Mouse (Mus musculus): Measurements from ENCODE around the gene Tmem178b. TPM values are rescaled to one million over a fixed set of nuclear protein-coding genes. Genes with fewer than 3 reads are reported as not detected.

Gene Tmem178b
- total RNA-seq, 4 experiments from 2014 or later = 199 to 227 (median 211) TPM

DNA sequence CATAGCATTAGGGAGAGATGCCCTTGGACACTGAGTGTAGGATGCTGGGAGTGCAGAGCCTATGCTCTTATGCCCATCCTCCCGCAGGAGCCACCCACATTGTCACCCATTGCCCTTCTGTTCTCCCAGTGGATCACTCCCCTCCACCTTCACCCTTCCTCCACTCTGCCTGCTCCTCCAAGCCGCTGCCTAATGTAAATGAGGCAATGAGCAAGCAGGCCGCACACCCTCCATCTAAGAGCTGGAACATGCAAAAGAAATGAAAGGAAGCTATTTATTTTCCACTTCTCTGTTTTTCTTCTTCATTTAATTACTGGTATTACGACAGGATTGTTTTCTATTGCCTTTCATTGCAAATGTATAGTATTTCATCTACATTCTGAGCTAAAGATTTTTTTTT is 142.1 kb downstream of the Tmem178b start:
- DNase-seq (ENCODE audit: low spot score in 2 of 2) = no peak

DNA sequence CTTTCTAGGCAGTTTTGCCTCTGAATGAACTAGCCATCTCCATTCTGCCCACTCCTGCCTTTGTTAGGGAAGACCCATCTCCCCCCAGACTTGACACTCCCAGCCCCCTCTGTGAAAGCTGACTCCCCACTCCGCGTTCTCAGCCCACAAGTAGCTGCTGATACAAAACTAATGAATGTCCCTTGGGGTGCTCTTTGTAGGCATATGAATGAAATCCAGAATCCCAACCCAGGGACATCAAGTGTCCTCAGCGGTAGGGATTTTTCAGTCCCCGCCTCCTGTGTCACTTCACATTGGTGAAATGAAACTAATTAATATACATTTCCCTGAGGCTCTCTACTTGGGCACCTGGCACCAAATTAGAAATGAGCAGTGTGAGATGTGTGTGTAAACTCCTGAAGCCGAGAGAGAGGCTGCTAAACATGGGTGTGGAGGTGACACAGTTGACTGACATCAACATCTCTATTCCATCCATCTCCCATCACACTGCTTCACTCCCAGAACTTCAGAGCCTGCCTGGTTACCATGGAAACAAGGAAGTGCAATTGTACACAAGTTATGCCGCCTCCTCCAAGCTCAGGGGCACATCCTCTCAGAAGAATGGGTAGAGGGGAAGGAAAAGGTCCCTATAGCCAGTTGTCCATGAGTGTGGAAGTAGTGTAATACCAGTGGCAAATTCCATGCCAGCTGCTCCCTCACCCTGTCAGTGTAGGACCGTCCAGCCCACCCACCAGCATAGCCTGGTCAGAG is 142.8 kb downstream of the Tmem178b start:
- no peak for DNase-seq (ENCODE audit: low spot score in 2 of 2)

DNA sequence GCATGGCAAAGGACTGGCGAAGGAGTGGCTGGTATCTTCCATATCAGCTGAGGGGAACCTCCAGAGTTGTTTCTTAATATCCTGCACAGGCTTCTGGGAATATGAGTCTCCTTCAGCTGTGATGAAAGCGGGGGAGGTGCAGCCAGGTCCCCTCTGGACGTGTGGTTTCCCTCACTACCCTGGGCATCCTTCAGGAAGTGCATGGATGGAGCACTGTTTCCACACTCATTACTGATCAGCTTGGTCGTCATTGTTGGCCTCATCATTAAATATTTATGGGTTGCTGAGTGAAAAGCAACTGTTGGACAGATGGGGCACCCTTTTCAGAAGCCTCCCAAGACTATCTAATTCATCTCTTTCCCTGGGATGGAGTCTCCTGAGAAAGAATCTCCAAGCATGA is 146.3 kb downstream of the Tmem178b start:
- DNase-seq (ENCODE audit: low spot score in 2 of 2) = no peak

DNA sequence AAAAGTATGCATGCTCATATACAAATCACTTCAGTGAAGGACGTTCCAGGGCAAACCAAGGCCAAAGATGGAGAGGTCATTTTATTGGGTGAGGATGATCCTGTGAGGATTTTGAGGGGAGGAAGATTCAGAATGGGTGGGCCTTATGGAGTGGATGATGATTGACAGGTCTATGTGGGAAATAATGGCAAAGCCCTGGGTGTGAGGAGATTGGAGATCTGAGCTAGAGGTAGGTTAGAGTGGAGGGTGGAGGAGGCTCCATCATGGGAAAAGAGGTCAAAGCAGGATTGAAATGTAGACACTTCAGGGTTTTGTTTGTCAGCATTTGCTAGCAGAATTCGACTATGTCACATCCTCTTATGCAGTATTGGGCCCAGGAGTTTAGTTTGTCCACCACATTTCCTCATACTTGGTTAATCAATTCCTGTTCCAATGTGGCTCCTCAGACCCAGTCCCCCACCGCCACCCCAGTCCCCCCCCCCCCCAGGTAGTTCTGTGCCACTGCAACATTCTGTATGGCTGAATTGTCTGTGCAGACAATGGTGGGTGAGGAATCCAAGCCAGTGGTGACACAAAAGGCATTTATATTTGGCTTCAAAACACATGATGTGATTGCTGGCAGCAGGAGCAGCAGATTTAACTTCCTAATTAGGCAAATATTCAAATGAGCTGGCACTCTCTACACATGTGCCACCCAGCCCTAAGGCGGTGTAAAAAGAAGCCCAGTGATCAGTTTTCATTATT is 150.7 kb downstream of the Tmem178b start:
- peak in 1 of 2 experiments; percentile 73 for DNase-seq (ENCODE audit: low spot score in 2 of 2)

DNA sequence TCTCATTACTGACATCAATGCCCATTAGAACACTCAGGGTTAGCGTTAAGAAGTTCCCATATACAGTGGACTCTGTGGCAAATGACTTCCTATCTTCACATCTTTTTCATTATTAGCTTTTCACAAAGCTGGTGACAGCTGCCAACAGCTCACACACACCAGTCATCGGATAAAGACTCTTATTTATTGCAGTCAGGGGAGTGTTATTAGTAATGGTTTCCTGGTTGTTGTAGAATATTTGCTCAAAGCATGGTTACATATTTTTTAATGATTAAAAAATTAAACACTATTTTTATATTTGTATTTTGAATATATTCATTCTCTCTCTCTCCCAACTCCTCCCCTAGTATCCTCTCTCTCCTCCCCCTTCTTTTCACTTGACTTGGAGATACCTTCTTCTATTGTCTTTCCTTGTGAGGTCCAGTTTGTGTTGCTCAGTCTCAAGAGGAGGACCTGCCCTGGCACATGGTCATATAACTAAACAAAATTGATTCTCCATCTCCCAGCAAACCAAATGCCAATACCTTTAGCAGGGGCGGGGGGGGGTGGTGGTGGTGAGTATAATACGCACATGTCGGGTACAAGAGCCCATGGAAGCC is 151.4 kb downstream of the Tmem178b start:
- no peak for DNase-seq (ENCODE audit: low spot score in 2 of 2)

DNA sequence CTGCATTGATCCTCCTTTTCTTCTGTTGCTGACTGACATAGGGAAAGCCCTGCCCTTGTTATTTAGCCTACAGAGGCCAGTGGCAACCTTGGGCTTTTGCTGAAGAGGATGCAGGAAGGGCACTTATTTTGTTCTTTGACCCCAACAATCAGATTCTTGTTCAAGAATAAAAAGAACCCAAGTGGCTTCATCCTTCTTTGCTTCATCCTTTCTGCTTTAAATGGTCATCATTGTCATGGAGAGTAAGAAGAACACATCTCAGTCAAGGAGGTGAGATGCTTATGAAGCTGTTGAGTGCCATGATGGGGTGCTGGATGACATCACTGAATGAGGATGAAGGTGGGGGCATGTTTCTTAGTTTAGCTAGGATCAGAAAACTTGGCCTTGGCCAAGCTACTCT is 159.8 kb downstream of the Tmem178b start:
- DNase-seq (ENCODE audit: low spot score in 2 of 2) = no peak

DNA sequence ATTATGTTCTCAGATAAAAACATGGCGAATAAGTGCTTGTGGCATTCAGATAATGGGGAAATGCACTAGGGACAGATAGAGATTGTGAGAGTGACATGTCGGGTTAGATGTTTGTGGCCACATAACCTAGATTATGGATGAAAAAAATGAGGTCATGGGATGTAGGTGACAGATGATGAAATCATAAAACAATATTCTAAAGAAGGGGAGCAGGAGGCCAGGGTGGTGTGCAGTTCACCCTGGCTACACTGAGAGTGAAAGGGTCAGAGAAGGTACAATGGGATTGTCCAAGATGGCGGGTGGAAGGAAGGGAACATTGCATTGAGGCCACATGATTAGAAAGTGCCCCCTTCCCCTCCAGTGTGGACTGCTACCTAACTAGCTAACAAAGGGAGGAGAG is 160.9 kb downstream of the Tmem178b start:
- no peak for DNase-seq (ENCODE audit: low spot score in 2 of 2)

DNA sequence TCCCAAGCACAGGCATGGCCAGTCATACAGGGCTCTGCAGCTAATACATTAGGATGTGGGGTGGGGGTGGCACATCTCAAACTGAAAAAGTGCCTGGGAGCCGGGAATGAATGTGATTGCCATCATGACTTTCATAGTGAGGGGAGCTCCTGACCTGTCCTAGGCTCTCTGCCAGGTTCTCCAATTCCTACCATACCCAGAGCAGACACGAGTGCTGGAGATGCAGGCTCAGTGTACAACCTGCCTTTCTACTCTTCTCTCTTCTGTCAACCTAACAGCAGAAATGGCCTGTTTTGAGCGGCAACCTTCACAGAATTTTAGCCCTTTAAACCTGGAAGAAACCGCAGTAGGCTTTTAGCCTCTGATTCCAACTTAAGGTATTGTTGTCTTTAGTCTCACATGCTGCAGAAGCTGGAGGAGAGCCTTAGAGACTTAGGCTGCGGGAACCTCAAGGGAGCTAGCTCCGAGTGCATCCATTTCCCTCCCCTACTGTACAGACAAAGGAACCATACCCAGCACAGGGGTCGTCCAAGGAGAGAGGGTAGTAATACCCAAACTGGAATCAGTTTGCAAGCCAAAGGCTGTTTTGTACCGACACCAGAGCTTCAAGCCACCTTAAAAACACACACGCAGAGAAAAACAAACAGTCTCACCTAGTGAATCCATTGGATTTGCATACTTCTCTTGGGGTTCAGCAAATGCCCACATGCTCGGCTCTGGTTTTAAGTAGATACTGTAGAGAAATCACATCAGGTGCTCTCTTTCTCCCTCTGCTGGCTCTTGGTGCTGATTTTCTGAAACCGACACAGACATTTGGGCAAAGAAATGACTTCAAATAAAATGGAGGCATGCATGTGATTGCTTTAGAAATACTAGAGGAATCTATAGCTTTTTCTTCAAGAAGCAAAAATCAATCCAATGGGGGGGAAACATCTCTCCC is 176.2 kb downstream of the Tmem178b start:
- DNase-seq (ENCODE audit: low spot score in 2 of 2) = peak; percentile 37 to 51

DNA sequence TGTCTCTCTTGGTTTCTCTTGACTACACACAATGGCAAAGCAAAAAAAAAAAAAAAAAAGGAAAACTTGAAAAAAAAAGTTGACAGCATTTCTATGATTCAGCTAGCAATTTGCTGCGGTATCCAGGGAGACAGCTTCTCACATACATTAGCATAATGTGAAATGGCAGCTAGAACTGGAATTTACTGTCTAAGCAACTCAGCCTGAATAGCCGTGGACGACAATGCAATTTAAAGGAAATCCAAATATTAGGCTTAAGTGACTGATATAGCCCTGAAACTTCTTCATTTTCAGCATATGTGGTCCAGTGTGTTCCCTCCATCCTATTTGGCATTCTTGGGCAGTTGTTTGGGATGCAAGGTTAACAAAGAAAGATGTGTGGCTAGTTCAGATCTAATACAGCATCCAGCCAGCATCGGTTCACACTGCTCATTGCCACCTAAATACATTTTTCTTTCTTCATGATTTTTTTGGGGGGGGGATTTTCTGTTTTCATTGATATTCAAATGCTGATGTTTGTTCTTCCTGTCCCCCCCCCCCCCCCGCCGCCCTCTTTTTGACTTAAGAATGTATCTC is 176.9 kb downstream of the Tmem178b start:
- no peak for DNase-seq (ENCODE audit: low spot score in 2 of 2)

DNA sequence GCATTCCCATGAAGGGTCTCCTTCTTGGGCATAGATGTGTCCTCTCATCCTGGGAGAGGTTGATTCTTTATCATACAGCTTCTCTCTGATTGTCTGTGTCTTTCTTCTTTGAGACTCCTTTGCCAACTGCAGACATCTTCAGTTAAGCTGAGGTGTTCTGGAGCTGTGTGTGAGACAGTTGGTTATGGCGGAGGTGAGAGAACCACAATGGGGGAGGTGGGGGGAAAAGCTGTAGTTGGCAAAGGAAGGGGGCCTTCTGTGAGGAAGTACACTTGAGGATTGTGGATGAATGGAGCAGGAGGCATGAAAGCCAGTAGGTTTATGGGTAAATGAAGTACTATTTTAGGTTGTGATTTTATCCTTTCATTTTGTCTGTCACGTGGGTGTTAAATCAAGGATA is 178.6 kb downstream of the Tmem178b start:
- no peak for DNase-seq (ENCODE audit: low spot score in 2 of 2)

DNA sequence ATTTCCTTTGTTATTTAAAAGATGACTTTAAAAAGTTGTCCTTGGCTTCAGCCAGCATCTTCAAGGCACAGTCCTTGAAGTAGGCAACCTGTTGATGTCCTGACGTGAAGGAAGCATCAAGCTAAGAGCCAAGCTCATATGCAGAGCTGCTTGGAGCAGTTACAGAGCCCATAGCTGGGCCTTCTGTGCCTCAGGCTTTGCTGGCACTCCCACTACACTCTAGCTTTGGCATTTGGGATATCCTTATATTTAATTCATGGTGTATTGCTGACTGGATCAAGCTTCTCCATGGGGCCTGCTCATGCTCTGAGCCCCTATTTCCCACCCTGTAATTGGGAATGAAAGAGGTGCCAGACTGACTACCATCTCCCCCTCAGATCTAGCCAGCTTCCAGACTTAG is 179.5 kb downstream of the Tmem178b start:
- no peak for DNase-seq (ENCODE audit: low spot score in 2 of 2)

DNA sequence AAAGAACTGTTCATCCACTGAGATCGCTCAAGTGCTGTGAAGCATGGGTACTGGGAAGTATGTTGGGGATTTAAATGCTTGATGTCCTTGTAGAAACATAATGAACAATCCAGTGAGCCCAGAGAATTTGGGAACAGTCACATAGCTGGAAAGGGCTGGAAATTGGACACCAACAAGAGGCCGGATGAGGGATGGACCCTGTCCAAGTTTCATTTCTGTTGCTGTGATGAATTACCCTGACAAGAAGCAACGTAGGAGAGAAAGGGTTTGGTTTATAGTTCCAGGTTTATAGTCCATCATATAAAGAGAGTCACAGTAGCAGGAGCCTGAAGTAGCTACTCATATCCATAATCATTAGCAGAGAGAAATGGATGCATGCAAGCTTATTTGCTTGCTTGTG is 186.4 kb downstream of the Tmem178b start:
- no peak for DNase-seq (ENCODE audit: low spot score in 2 of 2)

DNA sequence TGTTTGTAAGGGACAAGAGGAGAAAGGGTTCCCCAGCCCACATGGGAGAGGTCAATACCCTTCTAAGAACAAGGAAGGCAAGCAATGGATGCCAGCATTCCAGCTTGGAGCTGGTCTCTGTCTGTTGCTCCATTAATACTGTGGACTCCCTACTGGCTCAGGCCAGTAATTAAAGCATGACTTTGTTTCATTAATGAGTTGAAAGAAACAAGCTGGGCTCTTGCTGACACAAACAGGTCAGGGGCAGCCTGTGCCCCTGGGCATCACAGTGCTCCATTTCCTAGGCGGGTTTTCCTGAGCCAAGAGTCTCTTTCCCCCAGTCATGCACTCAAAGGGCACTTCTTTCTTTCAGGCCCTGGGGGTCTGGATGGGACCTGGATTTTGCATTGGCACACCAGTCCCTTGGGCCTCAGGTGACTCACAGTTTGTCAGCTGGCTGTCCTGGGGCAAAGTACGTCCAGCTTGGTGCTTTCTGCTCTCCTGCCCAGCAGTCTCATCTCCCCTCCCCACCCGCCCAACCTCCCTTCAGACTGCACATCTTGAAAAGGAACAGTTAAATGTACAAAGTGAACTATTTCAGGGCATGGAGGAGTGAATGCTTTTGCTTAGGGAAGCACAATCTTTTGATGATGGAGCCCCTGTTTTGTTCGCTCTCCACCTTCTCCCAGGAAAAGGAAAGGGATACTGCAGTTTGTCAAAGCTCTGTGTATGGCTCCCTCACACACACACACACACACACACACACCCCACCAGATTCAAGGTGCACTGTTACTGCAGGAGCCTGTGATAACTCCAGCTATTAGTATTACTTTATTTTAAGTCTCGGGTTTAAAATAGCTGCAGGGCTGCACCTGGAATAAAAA is 188.5 kb downstream of the Tmem178b start:
- no peak for DNase-seq (ENCODE audit: low spot score in 2 of 2)

DNA sequence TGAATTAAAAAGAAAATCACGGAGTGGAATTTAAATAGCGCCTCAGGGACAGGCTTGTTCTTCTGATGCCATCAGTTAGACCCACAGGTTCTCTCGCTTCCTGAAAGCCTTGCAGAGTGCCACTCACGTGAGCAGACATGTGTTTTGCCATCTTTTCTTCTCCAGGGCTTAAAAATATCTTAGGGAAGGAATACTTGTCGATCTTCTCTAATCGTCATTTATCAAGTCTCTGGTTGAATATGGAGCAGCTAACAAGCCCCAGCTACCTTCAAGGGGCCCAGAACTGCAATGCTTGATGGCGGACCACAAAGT is 189.1 kb downstream of the Tmem178b start:
- no peak for DNase-seq (ENCODE audit: low spot score in 2 of 2)

DNA sequence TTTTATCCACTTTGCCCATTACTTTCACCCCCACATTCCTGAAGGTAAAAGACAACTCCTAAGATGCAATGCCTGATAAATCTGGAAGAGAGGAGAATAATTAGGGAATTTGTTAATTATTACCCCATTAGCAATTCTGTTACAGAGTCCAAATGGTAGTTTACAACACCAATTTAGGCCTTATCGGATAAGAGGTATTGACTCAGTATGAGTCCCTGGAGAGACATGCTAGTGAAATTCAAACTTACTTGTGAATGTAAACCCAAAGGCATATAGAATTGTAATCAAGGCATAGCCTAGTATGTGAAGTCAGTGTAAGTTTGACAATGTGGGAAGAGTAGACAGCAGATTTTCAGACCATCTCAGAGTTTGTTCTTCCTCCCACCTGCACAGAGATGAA is 190.4 kb downstream of the Tmem178b start:
- DNase-seq (ENCODE audit: low spot score in 2 of 2) = no peak

DNA sequence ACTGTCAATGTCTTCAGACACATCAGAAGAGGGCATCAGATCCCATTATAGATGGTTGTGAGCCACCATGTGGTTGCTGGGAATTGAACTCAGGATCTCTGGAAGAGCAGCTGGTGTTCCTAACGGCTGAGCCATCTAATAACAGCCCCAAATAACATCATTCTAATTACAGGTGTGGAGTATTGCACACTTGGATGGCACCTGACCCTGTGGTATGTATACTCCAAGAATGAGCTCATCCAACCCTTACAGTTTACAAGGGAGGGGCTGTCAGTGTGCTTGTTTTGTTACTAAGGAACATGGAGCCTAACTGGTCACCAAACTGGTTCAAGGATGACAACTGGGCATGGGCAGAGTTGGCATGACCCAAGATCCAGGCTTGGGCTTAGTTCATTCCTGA is 190.8 kb downstream of the Tmem178b start:
- DNase-seq (ENCODE audit: low spot score in 2 of 2) = no peak

DNA sequence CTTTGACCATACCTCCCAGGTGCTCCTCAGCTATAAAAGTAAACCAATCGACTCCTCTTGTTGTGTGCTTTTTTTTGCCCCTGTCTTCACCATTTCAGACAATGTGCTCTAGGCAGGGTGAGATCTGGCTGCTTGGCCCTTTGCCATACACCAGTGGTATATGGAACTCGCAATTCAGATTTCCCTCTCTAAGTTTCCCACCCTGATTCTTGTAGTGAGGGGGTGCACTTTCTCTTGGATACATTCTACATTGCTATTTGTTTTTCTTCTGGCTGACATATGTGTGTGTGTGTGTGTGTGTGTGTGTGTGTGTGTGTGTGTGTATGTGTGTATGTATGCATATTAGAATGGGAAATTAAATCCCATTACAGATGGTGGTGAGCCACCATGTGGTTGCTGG is 191.3 kb downstream of the Tmem178b start:
- DNase-seq (ENCODE audit: low spot score in 2 of 2) = no peak

DNA sequence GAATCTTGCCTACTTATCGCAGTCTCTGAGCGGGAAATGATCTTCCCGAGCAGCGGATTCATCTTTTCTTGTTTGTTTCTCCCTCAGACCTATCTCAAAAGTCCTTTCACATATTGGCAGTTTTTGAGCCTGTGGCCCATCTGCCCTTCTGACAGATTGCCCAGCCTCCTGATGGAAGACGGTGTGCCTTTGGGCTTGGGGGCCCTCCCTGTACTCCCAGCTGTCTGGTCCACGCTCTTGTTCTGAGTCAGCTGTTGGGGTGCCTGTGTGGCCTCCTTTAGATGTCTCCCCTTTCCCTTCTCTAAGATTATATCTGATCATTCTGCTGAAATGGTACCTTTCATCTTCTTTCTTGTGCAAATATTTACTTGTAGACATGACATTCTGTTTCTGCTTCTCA is 195.4 kb downstream of the Tmem178b start:
- DNase-seq (ENCODE audit: low spot score in 2 of 2) = no peak

DNA sequence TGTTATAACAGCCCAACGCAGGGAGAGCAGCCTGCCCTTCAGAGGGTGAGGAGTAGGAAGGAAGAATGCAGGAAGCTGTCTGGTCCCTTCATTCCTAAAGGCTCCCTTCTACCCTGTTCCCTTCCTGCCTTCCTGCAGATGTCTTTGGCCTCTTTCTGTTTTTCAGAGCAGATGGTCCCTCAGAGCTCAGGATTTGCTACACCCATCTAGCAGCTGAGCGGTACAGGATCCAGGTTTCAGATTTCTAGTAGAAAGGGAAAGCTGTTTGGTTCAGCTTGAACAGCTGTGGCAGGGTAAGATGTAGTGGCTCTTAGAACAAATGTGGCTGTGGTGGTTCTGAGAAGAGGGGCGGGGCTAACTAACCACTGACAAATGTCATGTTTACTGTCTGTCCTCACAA is 197.9 kb downstream of the Tmem178b start:
- DNase-seq (ENCODE audit: low spot score in 2 of 2) = peak in 1 of 2 experiments; percentile 55

DNA sequence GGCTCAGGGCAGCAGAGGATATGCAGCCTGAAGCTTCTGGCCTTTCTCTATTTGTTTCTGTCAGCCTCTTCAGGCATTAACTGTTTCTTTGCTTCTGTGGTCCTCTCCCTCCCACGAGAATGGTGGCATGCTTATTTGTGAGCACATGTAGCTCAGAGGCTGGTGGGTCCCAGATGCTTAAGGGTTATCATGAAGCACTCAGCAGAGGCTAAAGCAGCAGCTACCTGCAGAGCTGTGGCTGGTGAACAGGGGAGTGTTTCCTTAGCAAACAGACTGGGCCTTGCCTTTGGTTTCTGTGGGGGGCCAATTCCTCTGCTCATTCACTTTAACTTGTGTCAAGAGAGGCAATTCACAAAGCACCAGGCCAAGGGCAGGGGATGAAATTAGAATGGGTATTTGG is 203.0 kb downstream of the Tmem178b start:
- DNase-seq (ENCODE audit: low spot score in 2 of 2) = no peak
